Comparison of ENCODE assay signal across 12 mouse cellular contexts in genomic region chr3:109568542-109569265, GRCm38 (mm10).
DNase-seq lines count a peak whose midpoint lies in the region; ATAC-seq and TF ChIP-seq lines count a peak whose summit lies in the region.
"Had no signal": no experiment of that assay in that cellular context is flagged by ENCODE, and none has a peak within 500 bp of the region (broad histone marks: within the 10 kb centered on the region; RNA-seq: fewer than 3 reads in every experiment).

No protein-coding gene starts in this region.

- no peak overlapping the region for H3K4me3 ChIP-seq in kidney, postnatal 0 days (replicated peaks; ENCODE audit: low read depth, low read length)
- no peak overlapping the region for H3K4me3 ChIP-seq in intestine, embryonic 14.5 days (ENCODE audit: low read depth, low read length)
- H3K4me3 ChIP-seq: left cerebral cortex, adult 2 months; neural tube, embryonic 12.5 days had no signal

- no peak for DNase-seq in kidney, postnatal 0 days (ENCODE audit: low spot score)
- no peak for DNase-seq in kidney, postnatal 4 days
- peak; percentile 5 for DNase-seq in WW6 (ENCODE audit: low read depth, low spot score)
- DNase-seq in intestine, embryonic 14.5 days (ENCODE audit: low spot score), result no peak
- DNase-seq in skeletal muscle tissue, adult 2 months (ENCODE audit: low read depth, low spot score), result peak; percentile 3
- DNase-seq in spleen, adult 18-20 months, result no peak
- DNase-seq in left cerebral cortex, postnatal 36 days (ENCODE audit: low spot score in 2 of 2), result no peak
- DNase-seq: kidney, adult 11 months; liver, postnatal 0 days had no signal

- H3K27me3 ChIP-seq in kidney, postnatal 0 days (ENCODE audit: insufficient read depth, low read length), result no peaks in the 10 kb centered on the region
- H3K27me3 ChIP-seq in intestine, embryonic 14.5 days (replicated peaks; ENCODE audit: control insufficient read depth, insufficient read depth, low read length), result no peaks in the 10 kb centered on the region
- H3K27me3 ChIP-seq: neural tube, embryonic 12.5 days; Patski had no signal

- WGBS in kidney, postnatal 0 days, result 40% methylated on average over 3 of the region's 3 CpGs
- 12% methylated on average over 3 of the region's 3 CpGs for WGBS in intestine, embryonic 14.5 days

- no peak for ATAC-seq in kidney, postnatal 0 days (replicated peaks; ENCODE audit: low FRiP score, low read depth)
- peak; percentile 54 for ATAC-seq in intestine, embryonic 14.5 days (replicated peaks; ENCODE audit: low FRiP score, low TSS enrichment, low read depth)
- ATAC-seq: liver, postnatal 0 days; Patski had no signal

- no peak overlapping the region for H3K4me2 ChIP-seq in kidney, postnatal 0 days (ENCODE audit: low read length)
- no peak overlapping the region for H3K4me2 ChIP-seq in intestine, embryonic 14.5 days (ENCODE audit: low read length)
- H3K4me2 ChIP-seq: neural tube, embryonic 12.5 days had no signal

- H3K36me3 ChIP-seq in kidney, postnatal 0 days (ENCODE audit: insufficient read depth, low read length), result no peaks in the 10 kb centered on the region
- H3K36me3 ChIP-seq in intestine, embryonic 14.5 days (ENCODE audit: control insufficient read depth, insufficient read depth, low read length), result no peaks in the 10 kb centered on the region
- H3K36me3 ChIP-seq: neural tube, embryonic 12.5 days had no signal

- H3K9ac ChIP-seq in kidney, postnatal 0 days (ENCODE audit: low read depth, low read length), result no peak overlapping the region
- H3K9ac ChIP-seq in intestine, embryonic 14.5 days (ENCODE audit: low read length), result no peak overlapping the region
- H3K9ac ChIP-seq: liver, postnatal 0 days; neural tube, embryonic 12.5 days had no signal

- H3K9me3 ChIP-seq in kidney, postnatal 0 days (replicated peaks; ENCODE audit: low read length), result no peaks in the 10 kb centered on the region
- no peaks in the 10 kb centered on the region for H3K9me3 ChIP-seq in intestine, embryonic 14.5 days (ENCODE audit: control insufficient read depth, low read length)
- H3K9me3 ChIP-seq: neural tube, embryonic 12.5 days had no signal

- TF ChIP-seq CTCF in kidney, postnatal 0 days (IDR thresholded peaks at IDR 0.05; ENCODE audit: low read depth), result no peak

- no peaks in the 10 kb centered on the region for H3K4me1 ChIP-seq in kidney, postnatal 0 days (replicated peaks; ENCODE audit: insufficient read depth, low read length)
- peaks cover 5% of the 10 kb centered on the region for H3K4me1 ChIP-seq in intestine, embryonic 14.5 days (replicated peaks; ENCODE audit: control insufficient read depth, insufficient read depth, low read length)
- H3K4me1 ChIP-seq: neural tube, embryonic 12.5 days had no signal

- H3K27ac ChIP-seq in kidney, postnatal 0 days, result 0 out of 2 replicates have a peak overlapping the region, but pooled peaks have one; percentile 36
- no peak overlapping the region for H3K27ac ChIP-seq in intestine, embryonic 14.5 days (ENCODE audit: low read depth)
- H3K27ac ChIP-seq: left cerebral cortex, adult 2 months; neural tube, embryonic 12.5 days had no signal

- intact Hi-C loops in left cerebral cortex, postnatal 36 days (cut with DNase I), result no loop called here

Comparison
In these comparisons a context has a peak if more than half of its experiments do, and no peak if none do; other contexts are left out.
1. DNase-seq: peak in WW6 (single experiment) and skeletal muscle tissue, adult 2 months (single experiment); none in kidney, postnatal 0 days (single experiment), kidney, postnatal 4 days (0 of 2), intestine, embryonic 14.5 days (single experiment), spleen, adult 18-20 months (0 of 2) and left cerebral cortex, postnatal 36 days (0 of 2).